Mouse (Mus musculus) heart, embryonic 16.5 days (tissue): ENCODE results near the gene Zfp287. TPM values are rescaled to one million over a fixed set of nuclear protein-coding genes. Genes with fewer than 3 reads are reported as not detected.

Experiments
- ATAC-seq: fragments of 200-750 bp; cut with Nextera tagmentation; replicated peaks from 2 replicates; pipeline ENCODE4 v1.8.0; 2017; ENCODE audit warnings: moderate number of reproducible peaks; ENCODE audit not compliant: insufficient read depth, low FRiP score; ENCODE audit errors: extremely low read depth
- H3K27ac ChIP-seq: fragments of 300-500 bp; sonication (generic); 2 replicates; pipeline ENCODE4 v1.5.1; 2014; ENCODE audit warnings: mild to moderate bottlenecking, low read length, control low read depth, moderate library complexity
- H3K27me3 ChIP-seq: fragments of 300-500 bp; sonication (generic); 2 replicates; pipeline ENCODE4 v1.6.1; 2014; ENCODE audit warnings: low read length, mixed read lengths; ENCODE audit not compliant: control insufficient read depth, insufficient read depth
- H3K36me3 ChIP-seq: fragments of 300-500 bp; sonication (generic); 2 replicates; pipeline ENCODE4 v1.6.1; 2014; ENCODE audit not compliant: control insufficient read depth, insufficient read depth
- H3K4me1 ChIP-seq: fragments of 300-500 bp; sonication (generic); 2 replicates; pipeline ENCODE4 v1.6.1; 2014; ENCODE audit warnings: low read length, mixed read lengths; ENCODE audit not compliant: control insufficient read depth, insufficient read depth
- H3K4me2 ChIP-seq: fragments of 300-500 bp; sonication (generic); 2 replicates; pipeline ENCODE4 v1.6.1; 2014; ENCODE audit warnings: low read depth, mild to moderate bottlenecking, control low read depth, low read length
- H3K4me3 ChIP-seq: fragments of 300-500 bp; sonication (generic); 2 replicates; pipeline ENCODE4 v1.5.1; 2014; ENCODE audit warnings: mild to moderate bottlenecking, control low read depth, low read length
- H3K9ac ChIP-seq: fragments of 300-500 bp; sonication (generic); 2 replicates; pipeline ENCODE4 v1.6.1; 2014; ENCODE audit warnings: low read length, control low read depth
- H3K9me3 ChIP-seq: fragments of 300-500 bp; sonication (generic); replicated peaks from 2 replicates; pipeline ENCODE4 v1.6.1; 2016; ENCODE audit warnings: low read length; ENCODE audit not compliant: control insufficient read depth
- WGBS: fragments of 180-500 bp; shearing (Covaris S2); extraction: QIAGEN DNeasy Blood & Tissue Kit; methylation state at CpG from one replicate; pipeline ENCODE4 v1.1.7; 2014; 5-methylcytosine and 5-hydroxymethylcytosine counted together
- polyA plus RNA-seq: library from polyadenylated mRNA; unstranded; fragments of >200 nt; fragmentation: Nextera tagmentation; extraction: Ambion mirVana; gene quantifications from 2 replicates; pipeline ENCODE4 v1.2.1, GENCODE M21; 2015

The Zfp287 gene
- polyA plus RNA-seq, 1 experiment from 2014 or later = 3.9 TPM

DNA sequence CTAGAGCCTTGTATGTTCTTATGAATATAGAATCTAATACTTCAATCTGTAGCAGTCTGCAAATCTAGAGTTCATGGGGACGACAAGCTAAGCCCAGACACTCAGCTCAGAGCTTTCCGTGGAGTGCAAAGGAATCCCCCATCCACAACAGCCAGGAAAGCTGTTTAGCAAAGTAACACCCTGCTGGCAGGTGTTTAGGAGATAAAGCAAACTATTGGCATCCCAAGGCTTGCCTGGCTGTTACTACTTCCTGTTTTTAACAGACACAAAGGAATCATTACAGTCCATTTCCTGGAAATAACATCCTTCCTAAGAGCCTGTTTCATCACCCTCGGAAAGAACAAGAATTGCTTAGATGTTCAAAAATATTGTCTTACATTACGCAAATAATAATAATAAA is 70.8 kb downstream of the Zfp287 start:
- H3K4me1 ChIP-seq = peaks cover 9% of the 10 kb centered on the region
- H3K4me3 ChIP-seq = no peak overlapping the region
- H3K9ac ChIP-seq = no peak overlapping the region
- 49% methylated on average over 4 of the region's 4 CpGs for WGBS
- no peaks in the 10 kb centered on the region for H3K27me3 ChIP-seq
- H3K4me2 ChIP-seq = no peak overlapping the region
- H3K36me3 ChIP-seq = 0 out of 2 replicates have a peak, but pooled peaks cover 2% of the 10 kb centered on the region
- H3K9me3 ChIP-seq = no peaks in the 10 kb centered on the region
- H3K27ac ChIP-seq = no peak overlapping the region
- no peak for ATAC-seq

DNA sequence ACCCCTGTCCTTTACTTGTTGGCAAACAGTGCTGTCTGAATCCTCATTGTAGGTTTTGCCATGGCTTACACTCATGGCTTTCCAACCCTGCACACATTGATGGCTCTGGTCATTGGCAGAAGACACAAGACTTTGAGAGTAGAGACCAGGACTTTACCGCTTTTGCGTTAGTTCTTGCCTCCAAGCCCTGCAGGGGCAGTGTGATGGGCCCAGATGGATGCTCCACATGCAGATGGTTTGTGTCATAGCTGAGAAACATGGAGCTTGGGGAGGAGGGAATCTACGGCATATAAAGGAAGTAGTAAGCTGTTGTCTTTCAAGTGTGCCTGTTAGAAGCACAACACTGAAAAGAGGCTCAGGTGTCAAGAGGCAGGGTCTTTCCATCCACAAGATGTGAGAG is 79.6 kb downstream of the Zfp287 start:
- Histone ChIP-seq H3K9me3 (no peaks in the 10 kb centered on the region), H3K4me1 (peaks cover 23% of the 10 kb centered on the region), H3K4me3 (no peak overlapping the region), H3K36me3 (no peaks in the 10 kb centered on the region), H3K9ac (no peak overlapping the region), H3K4me2 (no peak overlapping the region), H3K27ac (no peak overlapping the region), H3K27me3 (no peaks in the 10 kb centered on the region)
- 91% methylated on average over 3 of the region's 3 CpGs for WGBS
- ATAC-seq = no peak

DNA sequence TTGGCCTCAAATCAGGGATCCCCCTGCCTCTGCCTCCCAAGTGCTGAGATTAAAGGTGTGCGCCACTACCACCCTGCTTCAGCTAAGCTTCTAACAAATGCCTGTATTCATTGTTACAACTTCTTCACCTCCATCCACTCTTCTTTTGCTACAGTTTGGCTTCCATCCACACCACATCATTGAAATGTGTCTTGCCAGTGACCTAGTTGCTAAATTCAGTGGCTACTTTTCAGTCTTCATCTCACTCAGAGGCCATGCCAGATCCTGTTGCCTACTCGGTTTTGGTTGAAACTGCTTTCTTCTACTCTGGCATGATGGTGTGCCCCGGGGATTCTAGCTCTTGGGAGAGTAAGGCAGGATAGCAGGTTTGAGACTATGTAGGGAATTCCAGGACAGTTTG is 80.1 kb downstream of the Zfp287 start:
- no peaks in the 10 kb centered on the region for H3K36me3 ChIP-seq
- no peak overlapping the region for H3K4me3 ChIP-seq
- H3K9me3 ChIP-seq = no peaks in the 10 kb centered on the region
- whole genome bisulfite sequencing = 83% methylated on average over 3 of the region's 3 CpGs
- no peak overlapping the region for H3K4me2 ChIP-seq
- peaks cover 28% of the 10 kb centered on the region for H3K4me1 ChIP-seq
- no peak for ATAC-seq
- no peak overlapping the region for H3K27ac ChIP-seq
- H3K9ac ChIP-seq = no peak overlapping the region
- no peaks in the 10 kb centered on the region for H3K27me3 ChIP-seq

Other genes with a start within 250 kb of the Zfp287 start
- gene Cenpv, start 192.6 kb downstream of the Zfp287 start, polyA plus RNA-seq = 18.0 and 21.4 TPM in 2 replicates
- gene Ubb, start 180.7 kb downstream of the Zfp287 start, polyA plus RNA-seq = 2,482 and 2,483 TPM in 2 replicates
- 6.1 and 6.8 TPM in 2 replicates for gene Trpv2, start 157.4 kb downstream of the Zfp287 start, polyA plus RNA-seq
- 11.4 and 15.2 TPM in 2 replicates for gene Lrrc75a, start 83.4 kb downstream of the Zfp287 start, polyA plus RNA-seq
- 48.8 and 49.0 TPM in 2 replicates for gene Mmgt2, start 83.2 kb downstream of the Zfp287 start, polyA plus RNA-seq
- not detected in 2 replicates for gene Gm10428, start 21.2 kb upstream of the Zfp287 start, polyA plus RNA-seq
- gene Zfp286, start 57.6 kb upstream of the Zfp287 start, polyA plus RNA-seq = 8.7 and 8.9 TPM in 2 replicates
- gene Trim16, start 88.3 kb upstream of the Zfp287 start, polyA plus RNA-seq = 5.8 and 6.9 TPM in 2 replicates
- 0.25 and 0.45 TPM in 2 replicates for gene Fbxw10, start 115.2 kb upstream of the Zfp287 start, polyA plus RNA-seq
- gene Tvp23b, start 147.6 kb upstream of the Zfp287 start, polyA plus RNA-seq = 45.6 and 54.9 TPM in 2 replicates
- gene Cdrt4, start 219.3 kb upstream of the Zfp287 start, polyA plus RNA-seq = 0.41 TPM in 1 of 2 replicates, not detected in the other